Mouse (Mus musculus): ENCODE data around the gene Gm10065.

DNA sequence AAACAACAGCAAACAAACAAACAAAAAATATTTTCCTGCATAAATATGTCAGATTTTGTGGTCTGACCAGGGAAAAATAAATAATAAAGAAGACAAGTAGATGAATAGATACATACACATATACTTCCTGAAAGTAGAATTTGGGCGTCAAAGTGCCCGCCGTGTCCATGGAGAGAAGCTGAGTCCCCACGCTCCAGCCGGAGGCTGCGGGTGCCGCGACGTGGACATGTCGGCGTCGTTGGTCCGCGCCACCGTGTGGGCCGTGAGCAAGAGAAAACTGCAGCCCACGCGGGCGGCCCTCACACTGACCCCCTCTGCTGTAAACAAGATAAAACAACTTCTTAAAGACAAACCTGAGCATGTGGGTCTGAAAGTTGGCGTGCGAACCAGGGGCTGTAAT, 15.8 kb upstream of the Gm10065 start, which contains the start of gene AK157302:
- no peak for TF ChIP-seq EP300 (IDR thresholded peaks at IDR 0.05)
- TF ChIP-seq CTCF (IDR thresholded peaks at IDR 0.05) = no peak

Data from lung, postnatal 0 days (tissue).